Mouse (Mus musculus): Measurements from ENCODE around the gene Bola2. TPM values are rescaled to one million over a fixed set of nuclear protein-coding genes. Genes with fewer than 3 reads are reported as not detected.

The Bola2 gene
- total RNA-seq, 2 experiments from 2014 or later = 89.8 to 218 TPM

DNA sequence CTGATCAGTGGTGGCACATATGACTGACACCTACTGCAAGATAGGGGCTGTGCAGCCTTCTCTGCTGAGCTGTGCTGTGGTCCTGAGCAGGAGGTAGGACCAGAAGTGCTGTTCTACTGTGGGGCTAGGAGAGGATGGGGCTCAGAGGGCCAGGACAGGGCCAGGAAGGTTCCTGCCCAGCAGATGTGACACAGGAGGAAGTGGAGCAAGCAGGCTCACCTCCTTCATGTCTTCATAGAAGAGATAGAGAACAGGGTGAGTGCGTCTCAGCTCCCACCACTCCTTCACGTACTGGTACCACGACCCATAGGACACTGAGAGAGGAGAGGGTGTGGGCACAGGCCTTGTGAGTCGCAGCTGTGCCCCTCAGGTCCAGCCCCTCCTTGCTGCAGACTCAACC lies 7.0 kb upstream of the Bola2 start:
- ATAC-seq (replicated peaks; ENCODE audit: poor library complexity) = peak; percentile 29; the same call in 1 of the 2 replicates

DNA sequence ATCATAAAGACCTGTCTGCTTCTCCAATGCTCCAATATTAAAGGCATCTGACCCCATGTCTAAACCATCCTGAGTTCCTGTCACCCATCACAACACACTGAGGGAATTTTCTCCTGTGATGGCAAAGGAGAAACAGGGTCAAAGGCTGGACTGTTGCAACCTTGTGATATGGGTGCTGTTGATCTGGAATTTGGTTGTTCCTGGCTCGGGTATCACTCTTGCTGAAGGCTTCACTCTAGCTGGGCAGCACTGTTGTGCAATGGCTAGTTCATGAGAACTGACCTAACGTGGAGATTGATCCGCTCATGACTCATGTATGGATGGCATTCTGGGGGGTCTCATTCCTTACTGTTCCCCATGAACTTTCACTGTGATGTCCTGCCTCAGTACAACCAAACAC lies 6.2 kb upstream of the Bola2 start:
- ATAC-seq (replicated peaks; ENCODE audit: poor library complexity) = no peak

DNA sequence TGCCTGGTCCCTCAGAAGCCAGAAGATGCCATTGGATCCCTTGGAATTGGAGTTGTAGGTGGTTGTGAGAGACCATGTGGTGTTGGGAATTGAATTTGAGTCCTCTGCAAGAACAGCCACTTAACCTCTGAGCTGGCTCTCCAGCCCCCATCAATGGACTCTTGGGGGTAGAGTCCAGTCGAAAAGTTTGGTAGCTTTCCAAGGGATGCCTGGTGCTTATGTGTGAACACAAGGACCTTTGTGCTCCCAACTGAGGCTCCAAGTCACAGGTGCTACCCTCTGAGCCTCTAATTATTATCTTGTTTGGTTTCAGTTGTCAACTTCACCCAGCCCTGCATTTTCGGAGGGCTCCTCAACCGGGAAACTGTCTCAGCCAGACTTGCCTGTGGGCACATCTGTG lies 4.5 kb upstream of the Bola2 start:
- ATAC-seq (replicated peaks; ENCODE audit: poor library complexity) = no peak

DNA sequence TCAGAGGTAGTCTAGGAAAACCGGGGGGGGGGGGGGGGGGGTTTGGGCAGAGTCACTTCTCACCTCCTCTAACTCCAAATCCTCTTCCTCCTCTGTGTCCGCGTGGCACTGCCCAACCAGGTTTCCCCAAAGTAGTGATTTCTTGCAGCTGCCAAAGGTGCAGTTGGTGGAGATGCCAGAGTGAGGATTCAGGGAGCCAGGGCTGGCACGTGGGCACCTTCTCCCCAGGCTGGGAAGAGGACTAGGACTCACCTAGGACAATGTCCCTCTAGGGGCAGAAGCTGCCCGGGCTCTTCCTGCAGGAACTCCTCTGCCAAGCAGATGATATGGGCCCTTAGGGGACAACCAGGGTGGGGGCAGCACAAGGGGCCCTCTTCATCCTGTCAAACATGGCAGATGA lies 3.5 kb upstream of the Bola2 start:
- no peak for ATAC-seq (replicated peaks; ENCODE audit: poor library complexity)

DNA sequence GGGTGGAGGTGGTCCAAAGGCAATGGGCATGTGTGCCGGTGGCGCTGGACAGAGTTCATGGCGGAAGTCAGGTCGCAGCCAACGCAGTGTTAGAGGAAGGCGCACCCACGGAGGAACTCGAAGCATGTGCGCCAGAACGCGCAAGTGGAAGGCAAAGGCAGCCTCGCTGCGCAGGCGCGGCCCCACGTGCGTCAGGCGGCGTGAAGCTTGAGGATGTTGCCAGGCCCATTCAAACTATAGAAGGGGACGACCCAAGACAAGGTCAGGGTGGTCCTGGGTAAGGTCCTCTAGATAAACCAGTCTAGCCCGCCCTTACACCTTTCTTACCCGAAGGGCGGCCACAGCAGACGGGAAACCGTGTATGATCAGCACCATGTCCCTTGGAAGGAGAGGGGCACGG lies 2.8 kb upstream of the Bola2 start:
- ATAC-seq (replicated peaks; ENCODE audit: poor library complexity) = no peak

DNA sequence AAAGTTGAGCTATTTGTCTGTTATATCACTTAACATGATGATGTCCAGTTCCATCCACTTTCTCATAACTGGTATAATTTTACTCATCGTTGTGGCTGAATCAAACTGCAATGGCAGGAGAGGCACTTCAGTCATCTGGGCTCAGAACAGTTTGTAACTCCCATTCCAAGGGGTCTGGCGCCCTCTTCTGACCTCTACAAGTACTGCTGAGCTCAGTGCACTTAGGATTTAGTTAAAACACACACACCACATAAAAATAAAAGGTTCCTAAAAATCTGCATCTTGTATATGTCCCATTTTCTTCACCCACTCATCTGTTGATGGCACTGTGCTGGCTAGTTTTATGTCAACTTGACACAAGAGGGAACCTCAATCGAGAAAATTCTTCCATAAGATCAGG lies 1.9 kb upstream of the Bola2 start:
- ATAC-seq (replicated peaks; ENCODE audit: poor library complexity) = peak; percentile 60

DNA sequence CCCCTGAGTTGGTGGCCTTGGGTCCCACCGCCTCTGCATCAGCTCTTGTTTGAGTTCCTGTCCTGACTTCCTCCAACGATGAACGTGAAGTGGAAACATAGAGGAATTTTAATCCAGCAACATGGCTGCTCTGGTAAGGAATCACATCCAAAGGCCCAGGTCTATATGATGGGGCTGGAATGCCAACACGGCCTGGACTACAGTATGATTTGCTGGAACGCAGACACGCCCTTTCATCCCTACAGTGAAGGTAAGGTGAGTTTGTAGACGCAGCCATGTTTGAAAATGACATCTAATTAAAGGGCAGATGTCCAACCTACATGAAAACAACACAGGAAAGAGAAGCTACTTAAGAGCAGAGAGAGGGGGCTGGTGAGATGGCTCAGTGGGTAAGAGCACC lies 1.4 kb upstream of the Bola2 start:
- no peak for ATAC-seq (replicated peaks; ENCODE audit: poor library complexity)

DNA sequence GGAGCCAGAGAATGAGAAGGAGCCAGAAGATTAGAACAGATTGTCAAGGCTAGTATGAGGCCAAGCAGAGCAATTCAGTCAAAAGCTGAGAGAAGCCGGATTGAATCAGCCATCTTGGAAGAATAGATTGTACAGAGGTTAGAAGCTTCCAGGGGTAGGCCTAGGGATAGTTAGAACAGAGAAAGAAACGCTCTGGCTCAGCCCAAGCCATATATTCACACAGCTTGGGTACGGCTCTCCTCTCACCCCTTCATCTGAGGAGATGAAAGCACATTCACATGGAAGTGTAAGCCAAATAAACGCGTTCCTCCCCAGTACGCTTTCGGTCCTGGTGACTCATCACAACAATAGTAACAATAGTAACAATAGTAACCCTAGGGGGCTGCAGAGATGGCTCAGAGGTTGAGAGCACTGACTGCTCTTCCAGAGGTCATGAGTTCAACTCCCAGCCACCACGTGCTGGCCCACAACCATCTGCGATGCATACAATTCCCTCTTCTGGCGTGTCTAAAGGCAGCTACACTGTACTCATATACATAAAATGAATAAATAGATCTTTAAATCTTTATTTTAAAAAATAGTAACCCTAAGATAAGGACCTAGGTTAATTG lies 655 bp upstream of the Bola2 start:
- ATAC-seq (replicated peaks; ENCODE audit: poor library complexity) = no peak

DNA sequence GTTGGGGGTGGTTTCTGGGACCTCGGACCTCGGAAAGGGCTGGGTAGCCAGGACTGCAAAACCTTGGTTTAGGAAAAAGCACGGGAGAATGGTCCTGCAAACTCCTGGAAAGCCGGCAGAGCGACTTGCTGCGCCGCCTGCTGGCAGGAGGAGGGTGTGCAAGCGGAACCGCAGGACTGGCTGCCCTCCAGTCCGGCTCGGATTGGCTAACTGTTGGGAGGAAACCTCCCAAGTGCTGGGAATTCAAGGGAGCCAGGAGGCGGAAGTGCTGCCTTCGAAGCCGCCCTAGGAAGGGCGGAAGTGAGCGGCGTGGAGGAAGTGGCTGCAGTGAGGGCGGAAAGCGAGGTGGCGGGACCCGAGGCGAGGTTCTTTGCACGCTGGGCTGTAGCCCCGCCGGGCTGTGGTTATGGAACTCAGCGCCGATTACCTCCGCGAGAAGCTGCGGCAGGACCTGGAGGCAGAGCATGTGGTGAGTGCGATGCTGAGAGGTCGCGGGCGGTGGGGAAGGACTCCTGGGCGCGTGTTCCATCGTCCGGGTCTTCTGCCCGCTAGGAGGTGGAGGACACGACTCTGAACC lies 518 bp downstream of the Bola2 start, which contains the start of gene Slx1b:
Gene Slx1b, minus strand, starts transcription at position 154 of the 577 bp plus-strand sequence.
- ATAC-seq (replicated peaks; ENCODE audit: poor library complexity) = peak; percentile 86

DNA sequence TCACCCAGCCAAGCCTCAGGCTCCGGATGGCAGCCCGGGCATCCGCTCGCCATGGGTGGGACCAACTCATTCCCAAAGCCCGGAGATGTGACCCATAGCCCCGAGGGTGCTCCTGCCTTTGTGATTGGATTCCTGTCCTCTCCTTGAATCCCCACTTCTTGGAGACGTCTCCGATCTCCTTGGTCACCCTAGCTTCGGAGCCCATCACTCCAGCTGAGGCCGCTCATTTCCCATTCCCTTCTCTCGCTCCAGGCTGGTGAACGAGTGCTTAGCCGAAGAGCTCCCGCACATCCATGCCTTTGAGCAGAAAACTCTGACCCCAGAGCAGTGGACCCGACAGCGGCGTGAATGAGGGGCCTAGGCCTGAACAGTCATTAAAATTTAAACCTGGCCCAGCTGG lies 1.1 kb downstream of the Bola2 start:
- ATAC-seq (replicated peaks; ENCODE audit: poor library complexity) = no peak

DNA sequence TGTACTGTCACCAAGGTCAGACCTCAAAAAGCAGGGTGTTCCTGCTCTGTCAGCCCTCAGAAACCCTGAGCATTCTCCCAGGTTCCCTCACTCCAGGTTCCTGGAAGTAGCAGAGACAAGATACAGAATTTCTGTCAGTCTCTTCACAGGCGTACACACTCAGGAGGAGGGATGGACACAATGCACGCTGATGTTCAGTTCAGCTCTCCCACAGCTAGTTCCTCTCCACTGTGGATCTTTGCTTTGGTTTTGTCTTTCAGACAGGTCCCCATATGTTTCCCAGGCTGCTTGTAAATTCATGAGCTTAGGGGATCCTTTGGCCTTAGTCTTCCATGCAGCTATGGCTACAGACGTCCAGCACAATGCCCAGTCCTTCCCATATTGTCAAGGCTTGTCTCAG lies 1.7 kb downstream of the Bola2 start:
- ATAC-seq (replicated peaks; ENCODE audit: poor library complexity) = no peak

DNA sequence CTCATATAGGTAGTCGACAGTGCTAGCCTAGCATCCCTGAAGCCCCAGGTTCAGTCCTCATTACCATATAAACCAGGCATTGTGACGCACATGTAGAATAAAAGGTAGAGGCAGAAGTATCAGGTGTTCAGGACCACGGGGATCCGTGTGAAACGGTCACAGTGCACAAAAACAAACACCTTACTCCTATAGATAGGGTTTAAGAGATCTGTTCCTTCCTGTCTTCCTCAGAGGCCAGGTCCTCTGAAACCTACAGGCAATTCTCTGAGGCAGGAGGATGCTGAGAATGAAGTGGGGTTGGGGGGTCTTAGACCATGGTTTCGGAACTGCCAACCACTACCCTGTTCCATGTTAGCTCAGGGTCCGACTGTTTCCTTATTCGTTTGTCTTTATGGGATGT lies 2.6 kb downstream of the Bola2 start:
- ATAC-seq (replicated peaks; ENCODE audit: poor library complexity) = no peak

DNA sequence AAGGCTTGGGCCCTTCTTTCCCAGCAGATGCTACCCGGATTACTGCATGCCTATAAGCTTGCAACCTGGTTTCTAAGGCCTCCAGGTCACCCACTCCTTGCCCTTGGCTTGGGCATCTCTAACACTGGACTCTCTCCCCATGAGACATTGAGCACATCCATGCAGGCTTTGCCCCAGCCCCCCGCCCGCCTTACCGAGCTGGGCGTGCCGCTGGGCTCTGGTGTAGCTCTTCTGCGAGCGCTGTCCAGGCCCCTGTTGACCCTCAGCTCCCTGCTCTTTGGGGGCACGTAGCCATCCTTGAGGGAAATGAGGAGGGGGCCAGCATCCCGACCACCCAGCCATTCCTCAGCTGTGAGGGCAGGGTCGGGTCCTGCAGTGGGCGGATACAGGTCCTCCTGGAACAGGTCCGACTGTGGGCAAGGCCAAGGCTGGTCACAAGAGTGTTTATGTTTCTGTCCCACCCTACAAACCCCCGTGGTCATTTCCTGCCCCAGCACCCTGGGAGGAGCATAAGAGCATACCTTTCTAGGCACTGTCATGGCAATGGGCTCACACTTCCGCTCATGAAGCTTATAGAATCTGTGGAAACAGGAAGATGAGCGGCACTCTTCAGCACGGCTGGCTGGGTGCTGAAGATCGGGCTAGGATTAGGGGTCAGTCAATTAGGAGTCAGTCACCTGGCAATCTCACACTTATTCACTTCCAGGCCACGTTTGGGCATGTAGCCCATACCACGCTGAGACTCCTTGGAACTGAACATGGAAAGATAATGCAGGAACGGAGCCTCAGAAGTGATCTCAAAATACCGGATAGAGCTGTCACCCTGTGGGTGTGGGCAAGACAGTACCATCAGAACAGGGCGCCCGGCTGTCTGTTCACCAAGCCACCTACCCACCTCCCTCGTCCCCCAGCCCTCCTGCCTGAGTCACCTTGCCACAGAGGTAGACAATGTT lies 5.1 kb downstream of the Bola2 start:
- no peak for ATAC-seq (replicated peaks; ENCODE audit: poor library complexity)

DNA sequence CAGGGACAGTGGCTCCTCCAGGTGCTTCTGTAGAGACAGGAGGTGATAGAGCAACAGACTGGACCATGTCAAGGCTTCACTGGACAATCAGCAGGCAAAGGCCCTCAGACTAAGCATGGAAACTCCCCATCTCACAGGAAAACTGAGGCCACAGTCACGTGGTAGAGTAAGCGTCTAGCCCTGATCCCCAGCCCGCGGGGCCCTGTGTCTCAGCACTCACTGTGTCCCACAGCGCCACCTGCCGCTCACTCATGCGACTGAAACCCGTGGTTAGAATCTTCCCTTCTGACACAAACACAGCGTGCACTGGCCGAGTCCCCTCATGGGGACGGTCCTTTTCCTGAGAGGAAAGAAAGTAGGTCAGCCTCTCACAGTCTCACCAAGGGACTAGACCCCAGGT lies 5.9 kb downstream of the Bola2 start:
- peak; percentile 73 for ATAC-seq (replicated peaks; ENCODE audit: poor library complexity)

DNA sequence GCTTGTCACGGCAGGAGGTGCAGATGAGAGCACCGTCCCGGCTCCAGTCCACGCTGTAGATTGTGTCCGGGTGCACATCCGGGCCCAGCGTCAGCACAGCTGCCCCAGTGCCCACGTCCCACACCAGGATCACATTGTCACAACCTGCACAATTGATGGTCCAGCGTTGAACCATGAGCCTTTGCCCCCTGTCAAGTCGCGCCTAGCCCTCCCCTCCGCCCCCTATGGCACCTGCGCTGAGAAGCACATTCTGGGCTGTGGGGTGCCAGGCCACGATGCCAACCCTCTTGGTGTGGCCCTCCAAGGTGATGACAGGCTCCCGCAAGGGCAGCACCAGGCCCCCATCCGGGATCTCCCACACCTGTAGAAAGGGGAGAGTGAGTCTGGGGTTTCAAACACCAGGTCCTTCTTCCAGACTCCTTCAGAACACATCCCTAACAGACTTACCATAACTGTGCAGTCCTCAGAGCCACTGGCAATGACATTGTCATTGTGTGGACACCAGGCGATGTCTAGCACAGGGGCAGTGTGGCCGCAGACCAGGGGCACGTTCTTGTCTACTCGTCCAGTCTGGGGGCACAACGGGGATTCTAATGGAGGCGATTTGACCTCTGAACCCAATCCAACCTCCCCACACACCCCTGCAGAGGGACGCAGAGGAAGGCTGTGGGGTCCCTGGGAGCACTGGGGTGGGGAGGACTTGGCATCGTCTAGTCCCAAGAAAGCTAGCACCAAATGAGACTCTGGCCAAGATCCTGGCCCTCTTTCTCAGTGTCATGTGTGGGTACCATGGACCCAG lies 6.6 kb downstream of the Bola2 start:
- ATAC-seq (replicated peaks; ENCODE audit: poor library complexity) = no peak

DNA sequence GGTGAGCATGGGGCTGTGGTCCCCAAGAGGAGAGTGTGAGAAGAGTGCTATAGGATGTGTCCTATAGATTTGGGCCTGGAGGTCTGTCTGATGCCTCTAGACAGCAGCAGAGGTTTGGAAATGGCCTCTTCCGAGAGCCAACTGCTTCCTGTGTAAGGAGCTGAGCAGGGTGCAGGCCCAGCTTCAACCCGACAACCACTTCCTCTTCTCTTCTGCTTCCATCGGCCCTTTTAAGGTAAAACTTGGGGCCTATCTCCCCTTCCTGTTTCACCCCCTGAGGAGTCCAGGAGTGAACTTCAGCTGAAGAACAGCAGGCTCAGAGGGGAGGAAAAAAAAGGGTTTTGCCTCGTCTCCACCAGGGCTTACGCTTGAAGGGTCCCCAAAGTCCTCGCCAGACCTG lies 7.2 kb downstream of the Bola2 start:
- peak; percentile 37 for ATAC-seq (replicated peaks; ENCODE audit: poor library complexity)

DNA sequence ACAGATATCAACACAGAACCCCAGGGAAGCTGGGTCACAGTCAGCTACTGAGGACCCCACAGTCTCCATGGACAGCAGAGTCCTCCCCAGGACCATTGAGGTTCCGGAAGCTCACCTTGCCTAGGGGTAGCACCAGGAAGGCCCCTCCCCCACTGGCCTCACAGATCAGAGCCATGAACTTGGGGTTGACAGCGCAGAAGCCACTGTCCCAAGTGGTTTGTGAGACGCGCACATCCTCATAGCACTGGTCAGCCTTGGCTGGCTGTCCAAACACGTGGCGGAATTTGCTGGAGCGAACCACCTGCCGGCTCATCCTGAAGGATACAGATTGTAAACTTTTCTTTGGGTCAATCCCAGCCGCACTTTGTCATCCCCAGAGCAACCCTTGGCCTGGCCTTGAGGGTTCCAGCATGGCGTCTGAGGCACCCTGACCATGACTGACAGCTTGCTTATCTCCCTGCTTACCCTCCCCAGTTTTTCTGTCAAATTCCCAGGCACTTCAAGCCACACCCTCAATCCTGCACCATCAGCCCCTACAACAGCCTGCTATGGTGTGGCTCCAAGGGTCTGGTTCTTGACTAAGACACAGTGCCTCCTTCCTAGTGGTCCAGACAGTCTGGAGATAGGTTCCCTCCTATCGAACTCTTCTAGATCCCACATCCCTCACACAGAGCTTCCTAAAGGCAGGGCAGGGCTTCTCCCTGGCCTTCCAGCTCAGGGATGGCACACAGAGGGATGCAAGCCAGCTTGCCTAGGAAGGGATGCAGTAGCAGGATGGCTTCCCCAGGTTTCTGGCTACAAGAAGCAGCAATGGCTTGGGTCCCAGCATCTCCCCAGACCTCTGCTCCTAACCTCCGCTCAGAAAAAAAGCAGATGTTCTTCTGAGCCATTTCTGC lies 7.9 kb downstream of the Bola2 start:
- no peak for ATAC-seq (replicated peaks; ENCODE audit: poor library complexity)

DNA sequence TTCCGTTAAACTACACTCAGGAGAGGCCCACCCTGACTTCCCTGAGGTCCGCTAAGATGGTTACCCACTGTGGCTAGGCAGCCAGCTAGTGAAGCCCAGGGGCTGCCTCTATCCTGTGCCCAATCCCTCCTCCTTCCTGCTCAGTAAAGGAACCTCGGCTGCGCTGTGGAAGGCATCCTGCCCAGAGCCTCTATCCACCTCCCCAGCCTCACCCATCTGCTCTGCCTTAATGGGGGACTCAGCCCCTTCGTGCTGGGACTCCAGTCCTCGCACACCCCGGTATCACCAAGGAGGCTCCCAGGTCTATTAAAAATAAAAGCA lies 8.5 kb downstream of the Bola2 start:
- ATAC-seq (replicated peaks; ENCODE audit: poor library complexity) = no peak

DNA sequence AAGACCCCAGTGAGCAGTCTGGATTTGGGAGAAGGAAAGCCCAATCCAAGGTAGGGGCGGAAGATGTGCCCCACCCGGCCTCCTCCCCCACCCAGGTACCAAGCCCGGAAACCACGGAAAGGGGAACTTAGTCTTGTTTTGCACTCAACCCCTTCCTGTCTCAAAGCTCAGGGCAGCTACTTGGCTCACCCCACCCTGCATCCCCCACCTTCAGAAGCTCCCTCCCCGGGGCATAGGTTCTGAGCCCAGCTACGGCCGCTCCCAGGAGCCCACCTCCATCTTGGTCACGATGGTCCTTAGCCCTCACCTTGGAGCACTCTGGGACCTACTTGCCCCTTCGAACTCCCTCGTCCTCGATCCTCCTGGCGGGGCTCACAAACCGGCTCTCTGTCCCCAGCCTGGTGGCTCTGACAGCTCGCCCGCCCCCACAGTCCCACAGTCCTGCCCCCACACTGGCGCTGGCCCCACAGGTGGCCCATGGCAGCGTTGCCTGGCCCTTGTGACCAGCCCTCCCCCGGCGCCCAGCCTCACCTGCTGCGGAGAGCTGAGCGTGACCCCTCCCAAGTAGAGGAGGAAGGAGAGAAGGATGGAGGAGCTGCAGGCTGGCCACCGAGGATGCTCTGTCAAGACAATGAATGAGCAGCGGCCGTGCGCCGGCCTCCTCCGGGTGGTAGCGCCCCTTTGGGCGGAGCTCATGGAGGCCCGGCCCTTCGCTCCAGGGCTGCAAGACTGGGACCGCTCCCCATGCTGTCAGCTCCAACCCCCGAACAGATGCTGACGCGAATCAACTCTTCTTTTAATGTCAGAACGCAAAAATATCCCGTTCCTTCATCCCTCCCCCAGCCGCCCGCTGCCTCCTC lies 9.2 kb downstream of the Bola2 start:
- ATAC-seq (replicated peaks; ENCODE audit: poor library complexity) = peak; percentile 61
